Mouse (Mus musculus) cortical plate, adult 2 months (tissue): ENCODE results near the gene Carmil1. TPM values are rescaled to one million over a fixed set of nuclear protein-coding genes. Genes with fewer than 3 reads are reported as not detected.

ENCODE experiments used
- H3K27ac ChIP-seq: fragments of 200-500 bp; 2 replicates; pipeline ENCODE4 v1.5.1; 2012; ENCODE audit warnings: low read length, control low read depth, inconsistent platforms; ENCODE audit not compliant: insufficient read depth
- H3K4me1 ChIP-seq: fragments of 200-500 bp; 2 replicates; pipeline ENCODE4 v1.6.1; 2011; ENCODE audit warnings: low read length; ENCODE audit not compliant: control insufficient read depth, insufficient read depth
- H3K4me3 ChIP-seq: fragments of 200-500 bp; 2 replicates; pipeline ENCODE4 v1.5.1; 2011; ENCODE audit warnings: mild to moderate bottlenecking, low read length, control low read depth; ENCODE audit not compliant: insufficient read depth
- CTCF ChIP-seq: fragments of 200-500 bp; IDR thresholded peaks from 2 replicates; pipeline ENCODE4 v1.5.1; 2011; ENCODE audit warnings: mild to moderate bottlenecking, control low read depth, low read length; ENCODE audit not compliant: insufficient read depth; ENCODE audit errors: extremely low read depth
- POLR2A ChIP-seq: fragments of 200-500 bp; IDR thresholded peaks from 2 replicates; pipeline ENCODE4 v1.6.1; 2011; ENCODE audit warnings: mild to moderate bottlenecking, low read length, control low read depth; ENCODE audit not compliant: insufficient read depth; ENCODE audit errors: extremely low read depth
- polyA plus RNA-seq: library from polyadenylated mRNA; depleted of rRNA; stranded (reverse); fragments of >200 nt; gene quantifications from 2 replicates; pipeline ENCODE4 v1.2.3, GENCODE M21; 2012; rRNA removed

Carmil1 gene
- polyA plus RNA-seq, 1 experiment: 21.5 TPM

- Histone ChIP-seq H3K27ac (no peak overlapping the region), H3K4me1 (no peaks in the 10 kb centered on the region), H3K4me3 (no peak overlapping the region; the same call in 1 of the 2 replicates)
- TF ChIP-seq CTCF: no peak
- TF ChIP-seq POLR2A: no peak
Observed at GRCm38 (mm10) chr13:23990451-23990850, 290.1 kb downstream of the Carmil1 start.

- Histone ChIP-seq H3K27ac (no peak overlapping the region), H3K4me3 (no peak overlapping the region), H3K4me1 (no peaks in the 10 kb centered on the region)
- TF ChIP-seq CTCF (no peak), POLR2A (no peak)
Observed at GRCm38 (mm10) chr13:23985130-23985529, 295.5 kb downstream of the Carmil1 start.

- TF ChIP-seq CTCF (no peak), POLR2A (no peak)
- H3K4me1 ChIP-seq: no peaks in the 10 kb centered on the region
- H3K27ac ChIP-seq: no peak overlapping the region
- H3K4me3 ChIP-seq: no peak overlapping the region
Observed at GRCm38 (mm10) chr13:23972271-23972670, 308.3 kb downstream of the Carmil1 start.

- Histone ChIP-seq H3K4me3 (no peak overlapping the region), H3K4me1 (no peaks in the 10 kb centered on the region), H3K27ac (no peak overlapping the region)
- TF ChIP-seq CTCF (no peak), POLR2A (no peak)
Observed at GRCm38 (mm10) chr13:23971870-23972269, 308.7 kb downstream of the Carmil1 start.

GRCm38 (mm10) chr13:23964909-23965308 lies 315.7 kb downstream of the Carmil1 start:
- Histone ChIP-seq H3K27ac (no peak overlapping the region), H3K4me1 (no peaks in the 10 kb centered on the region; the same call in 1 of the 2 replicates), H3K4me3 (no peak overlapping the region)
- TF ChIP-seq POLR2A: no peak
- TF ChIP-seq CTCF: no peak

Other genes starting within 250 kb of the Carmil1 start
- 0.04 and 0.15 TPM in 2 replicates for gene Cmah, start 46.6 kb upstream of the Carmil1 start, polyA plus RNA-seq